Mouse (Mus musculus) embryonic facial prominence, embryonic 15.5 days (tissue): ENCODE data around the gene Lce1f. TPM values are rescaled to one million over a fixed set of nuclear protein-coding genes. Genes with fewer than 3 reads are reported as not detected.
"Not testable (repeated sequence)": the region's sequence is repeated elsewhere in the genome, so short reads cannot be mapped to it uniquely, and the experiment has no call there.

Experiments used
- ATAC-seq: fragments of 200-750 bp; cut with Nextera tagmentation; 2 replicates; pipeline ENCODE4 v1.8.0; 2017; ENCODE audit warnings: low read depth, moderate TSS enrichment; ENCODE audit not compliant: insufficient number of reproducible peaks, low FRiP score, low TSS enrichment
- H3K27ac ChIP-seq: fragments of 300-500 bp; sonication (generic); replicated peaks from 2 replicates; pipeline ENCODE4 v1.5.1; 2015; ENCODE audit warnings: mild to moderate bottlenecking, inconsistent platforms
- H3K27me3 ChIP-seq: fragments of 300-500 bp; sonication (generic); 2 replicates; pipeline ENCODE4 v1.6.1; 2015; ENCODE audit warnings: inconsistent platforms
- H3K36me3 ChIP-seq: fragments of 300-500 bp; sonication (generic); 2 replicates; pipeline ENCODE4 v1.6.1; 2015; ENCODE audit warnings: mild to moderate bottlenecking, inconsistent platforms
- H3K4me1 ChIP-seq: fragments of 300-500 bp; sonication (generic); 2 replicates; pipeline ENCODE4 v1.6.1; 2015; ENCODE audit warnings: inconsistent platforms
- H3K4me2 ChIP-seq: fragments of 300-500 bp; sonication (generic); replicated peaks from 2 replicates; pipeline ENCODE4 v1.6.1; 2015; ENCODE audit warnings: mild to moderate bottlenecking, inconsistent platforms
- H3K4me3 ChIP-seq: fragments of 300-500 bp; sonication (generic); replicated peaks from 2 replicates; pipeline ENCODE4 v1.5.1; 2015; ENCODE audit warnings: mild to moderate bottlenecking, inconsistent platforms
- H3K9ac ChIP-seq: fragments of 300-500 bp; sonication (generic); 2 replicates; pipeline ENCODE4 v1.6.1; 2015; ENCODE audit warnings: inconsistent platforms
- H3K9me3 ChIP-seq: fragments of 300-500 bp; sonication (generic); replicated peaks from 2 replicates; pipeline ENCODE4 v1.6.1; 2016; ENCODE audit warnings: inconsistent platforms
- WGBS: fragments of 180-500 bp; shearing (Covaris S2); methylation state at CpG from one replicate; pipeline ENCODE4 v1.1.7; 2015; 5-methylcytosine and 5-hydroxymethylcytosine counted together
- polyA plus RNA-seq: library from polyadenylated mRNA; unstranded; fragments of >200 nt; fragmentation: Nextera tagmentation; extraction: Ambion mirVana; gene quantifications from 2 replicates; pipeline ENCODE4 v1.2.1, GENCODE M21; 2015

The Lce1f gene
- polyA plus RNA-seq: 1.5 and 3.7 TPM in 2 replicates

- H3K36me3 ChIP-seq: no peaks in the 10 kb centered on the region
- no peak for ATAC-seq
Measured at GRCm38 (mm10) chr3:92720250-92720649, at the start of gene Lce1f. Lce1f (minus strand) TSS chr3:92720350.

DNA sequence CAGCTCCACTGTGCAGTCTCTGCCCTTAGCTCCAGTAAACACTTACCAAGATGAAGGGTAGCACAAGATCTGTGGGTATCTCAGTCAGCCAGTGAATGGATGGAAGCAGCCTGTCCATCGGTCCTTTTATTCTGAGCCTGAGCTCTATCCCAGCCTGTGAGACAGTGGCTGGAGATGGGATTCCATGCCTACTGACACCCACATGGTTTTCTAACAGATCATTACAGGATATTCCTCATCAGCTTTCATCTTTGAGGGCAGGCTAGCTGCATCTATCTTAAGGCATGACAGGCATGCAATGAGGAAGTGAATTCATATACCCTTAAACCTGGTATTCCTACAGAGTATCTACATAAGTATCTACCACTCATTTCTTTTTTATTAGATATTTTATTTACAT is 44.8 kb upstream of the Lce1f start, which contains the start of gene Lce1h:
Gene Lce1h, minus strand, starts transcription at position 101 of the 400 bp plus-strand sequence.
- H3K4me2 ChIP-seq: no peak within 1 kb of the TSS
- WGBS: 94% methylated on average over 1 of the region's 1 CpGs
- no peak within 1 kb of the TSS for H3K27ac ChIP-seq
- H3K9me3 ChIP-seq: no peaks in the 10 kb centered on the region
- no peaks in the 10 kb centered on the region for H3K27me3 ChIP-seq
- ATAC-seq: no peak
- H3K36me3 ChIP-seq: no peaks in the 10 kb centered on the region
- H3K4me3 ChIP-seq: no peak within 1 kb of the TSS
- no peaks in the 10 kb centered on the region for H3K4me1 ChIP-seq
- no peak within 1 kb of the TSS for H3K9ac ChIP-seq

More at GRCm38 (mm10) chr3:92720250-92720649, at the start of gene Lce1f:
- Histone ChIP-seq H3K9ac (no peak within 1 kb of the TSS), H3K4me3 (no peak within 1 kb of the TSS), H3K4me1 (no peaks in the 10 kb centered on the region), H3K9me3 (no peaks in the 10 kb centered on the region), H3K27me3 (no peaks in the 10 kb centered on the region), H3K4me2 (no peak within 1 kb of the TSS), H3K27ac (no peak within 1 kb of the TSS)
- WGBS: 70% methylated on average over 3 of the region's 3 CpGs

DNA sequence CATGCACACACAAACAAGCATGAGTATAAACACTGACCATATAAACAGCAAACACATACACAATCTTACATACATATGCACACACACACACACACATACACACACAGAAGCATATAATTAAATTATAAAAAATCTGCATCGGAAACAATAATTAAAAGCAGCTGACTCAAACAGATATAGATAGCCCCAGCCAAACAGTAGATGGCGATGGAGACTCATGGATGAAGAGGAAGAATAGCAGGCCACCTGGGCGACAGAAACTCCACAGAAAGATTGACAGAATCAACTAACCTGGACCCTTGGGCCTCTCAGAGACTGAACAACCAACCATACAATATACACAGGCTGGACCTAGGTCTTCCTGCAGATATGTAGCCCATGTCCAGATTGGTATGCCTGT is 33.0 kb upstream of the Lce1f start:
- Histone ChIP-seq H3K4me3 (no peak overlapping the region), H3K27ac (no peak overlapping the region), H3K27me3 (no peaks in the 10 kb centered on the region), H3K36me3 (no peaks in the 10 kb centered on the region), H3K9me3 (no peaks in the 10 kb centered on the region), H3K9ac (no peak overlapping the region), H3K4me2 (no peak overlapping the region), H3K4me1 (no peaks in the 10 kb centered on the region)
- 30% methylated on average over 3 of the region's 3 CpGs for WGBS
- ATAC-seq: no peak

- whole genome bisulfite sequencing: 92% methylated on average over 1 of the region's 1 CpGs
- Histone ChIP-seq H3K4me3 (no peak within 1 kb of the TSS), H3K4me2 (no peak within 1 kb of the TSS), H3K9me3 (no peaks in the 10 kb centered on the region), H3K27me3 (no peaks in the 10 kb centered on the region), H3K4me1 (no peaks in the 10 kb centered on the region), H3K9ac (no peak within 1 kb of the TSS), H3K36me3 (no peaks in the 10 kb centered on the region), H3K27ac (no peak within 1 kb of the TSS)
- ATAC-seq: no peak
Measured at GRCm38 (mm10) chr3:92752238-92752637, 32.1 kb upstream of the Lce1f start, which contains the start of gene Lce1g. Lce1g (minus strand) TSS chr3:92752338.

DNA sequence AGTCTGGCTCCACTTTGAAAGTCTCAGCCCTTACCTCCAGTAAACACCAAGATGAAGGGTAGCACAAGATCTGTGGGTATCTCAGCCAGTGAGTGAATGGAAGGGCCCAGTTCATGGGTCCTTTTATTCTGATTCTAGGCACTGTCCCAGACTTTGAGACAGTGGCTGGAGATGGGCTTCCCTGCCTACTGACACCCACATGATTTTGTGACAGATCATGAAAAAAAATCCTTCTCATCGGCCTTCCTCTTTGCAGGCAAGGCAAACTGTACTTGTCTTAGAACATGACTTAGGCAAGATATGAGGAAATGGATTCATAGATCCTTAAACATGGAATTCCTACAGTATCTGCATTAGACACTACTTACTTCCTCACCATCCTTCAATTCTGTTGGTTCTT is 18.8 kb upstream of the Lce1f start, which contains the start of gene Gm38119:
Gene Gm38119, minus strand, starts transcription at position 101 of the 400 bp plus-strand sequence.
- Histone ChIP-seq H3K4me3 (no peak within 1 kb of the TSS), H3K27ac (no peak within 1 kb of the TSS), H3K4me2 (no peak within 1 kb of the TSS), H3K9me3 (no peaks in the 10 kb centered on the region), H3K4me1 (no peaks in the 10 kb centered on the region), H3K36me3 (no peaks in the 10 kb centered on the region), H3K9ac (no peak within 1 kb of the TSS), H3K27me3 (no peaks in the 10 kb centered on the region)
- WGBS: 72% methylated on average over 1 of the region's 1 CpGs
- ATAC-seq: no peak

- no peaks in the 10 kb centered on the region for H3K9me3 ChIP-seq
- H3K4me3 ChIP-seq: no peak overlapping the region
- ATAC-seq: no peak
- no peak overlapping the region for H3K4me2 ChIP-seq
- no peaks in the 10 kb centered on the region for H3K27me3 ChIP-seq
- no peak overlapping the region for H3K27ac ChIP-seq
- WGBS: 87% methylated on average over 5 of the region's 5 CpGs
- no peak overlapping the region for H3K9ac ChIP-seq
- no peaks in the 10 kb centered on the region for H3K4me1 ChIP-seq
- H3K36me3 ChIP-seq: no peaks in the 10 kb centered on the region
Measured at GRCm38 (mm10) chr3:92722631-92723030, 2.5 kb upstream of the Lce1f start.

GRCm38 (mm10) chr3:92715122-92715521 is 5.0 kb downstream of the Lce1f start:
- H3K27ac ChIP-seq: no peak overlapping the region
- H3K36me3 ChIP-seq: no peaks in the 10 kb centered on the region
- no peak overlapping the region for H3K4me2 ChIP-seq
- H3K9ac ChIP-seq: no peak overlapping the region
- ATAC-seq: no peak
- H3K9me3 ChIP-seq: no peaks in the 10 kb centered on the region
- H3K4me3 ChIP-seq: no peak overlapping the region
- H3K4me1 ChIP-seq: no peaks in the 10 kb centered on the region
- no peaks in the 10 kb centered on the region for H3K27me3 ChIP-seq

DNA sequence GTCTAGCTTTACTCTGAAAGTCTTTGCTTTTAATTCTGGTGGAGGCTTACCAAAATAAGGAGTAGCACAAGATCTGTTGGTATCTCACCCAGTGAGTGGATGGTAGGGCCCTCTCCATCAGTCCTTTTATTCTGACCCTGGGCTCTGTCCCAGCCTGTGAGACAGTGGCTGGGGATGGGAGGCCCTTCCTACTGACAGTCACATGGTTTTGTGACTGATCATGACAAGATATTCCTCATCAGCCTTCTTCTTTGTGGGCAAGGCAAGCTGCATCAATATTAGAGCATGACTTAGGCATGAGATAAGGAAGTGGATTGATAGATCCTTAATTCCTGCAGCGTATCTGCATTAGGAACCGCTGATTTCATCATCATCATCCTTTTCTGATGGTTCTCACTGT is 11.2 kb downstream of the Lce1f start, which contains the start of gene Lce1e:
Gene Lce1e, minus strand, starts transcription at position 101 of the 400 bp plus-strand sequence.
- WGBS: 82% methylated on average over 2 of the region's 2 CpGs
- Histone ChIP-seq H3K4me2 (no peak within 1 kb of the TSS), H3K27me3 (no peaks in the 10 kb centered on the region), H3K27ac (no peak within 1 kb of the TSS), H3K9me3 (no peaks in the 10 kb centered on the region), H3K4me1 (no peaks in the 10 kb centered on the region), H3K4me3 (no peak within 1 kb of the TSS), H3K36me3 (no peaks in the 10 kb centered on the region), H3K9ac (no peak within 1 kb of the TSS)
- no peak for ATAC-seq

GRCm38 (mm10) chr3:92694613-92695012 is 25.5 kb downstream of the Lce1f start:
- Histone ChIP-seq H3K36me3 (no peaks in the 10 kb centered on the region), H3K4me1 (no peaks in the 10 kb centered on the region), H3K4me2 (no peak overlapping the region), H3K9me3 (no peaks in the 10 kb centered on the region), H3K27ac (no peak overlapping the region), H3K4me3 (no peak overlapping the region), H3K27me3 (no peaks in the 10 kb centered on the region), H3K9ac (no peak overlapping the region)
- WGBS: 17% methylated on average over 1 of the region's 1 CpGs
- ATAC-seq: no peak

GRCm38 (mm10) chr3:92691688-92692087 is 28.5 kb downstream of the Lce1f start:
- Histone ChIP-seq H3K9me3 (no peaks in the 10 kb centered on the region), H3K4me3 (no peak overlapping the region)
- ATAC-seq: no peak

DNA sequence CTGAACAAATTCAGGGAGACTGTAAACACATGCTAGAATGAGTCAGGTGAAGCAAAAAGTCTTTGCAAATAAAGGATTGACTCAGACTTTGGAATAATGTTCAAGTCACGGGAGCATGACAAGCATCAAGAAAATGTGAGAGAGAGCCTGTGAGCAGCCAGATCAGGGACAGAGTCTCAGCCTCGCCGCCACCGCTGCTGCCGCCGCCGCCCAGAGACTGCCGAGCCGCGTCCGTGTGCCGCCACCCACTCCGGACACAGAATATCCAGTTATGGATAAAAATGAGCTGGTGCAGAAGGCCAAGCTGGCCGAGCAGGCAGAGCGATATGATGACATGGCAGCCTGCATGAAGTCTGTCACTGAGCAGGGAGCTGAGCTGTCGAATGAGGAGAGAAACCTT is 31.0 kb downstream of the Lce1f start:
- not testable (repeated sequence) for H3K4me1 ChIP-seq
- 74% methylated on average over 16 of the region's 16 CpGs for WGBS

More at GRCm38 (mm10) chr3:92691688-92692087, 28.5 kb downstream of the Lce1f start:
- Histone ChIP-seq H3K36me3 (no peaks in the 10 kb centered on the region), H3K4me2 (no peak overlapping the region), H3K4me1 (no peaks in the 10 kb centered on the region), H3K27ac (no peak overlapping the region), H3K27me3 (no peaks in the 10 kb centered on the region), H3K9ac (no peak overlapping the region)

DNA sequence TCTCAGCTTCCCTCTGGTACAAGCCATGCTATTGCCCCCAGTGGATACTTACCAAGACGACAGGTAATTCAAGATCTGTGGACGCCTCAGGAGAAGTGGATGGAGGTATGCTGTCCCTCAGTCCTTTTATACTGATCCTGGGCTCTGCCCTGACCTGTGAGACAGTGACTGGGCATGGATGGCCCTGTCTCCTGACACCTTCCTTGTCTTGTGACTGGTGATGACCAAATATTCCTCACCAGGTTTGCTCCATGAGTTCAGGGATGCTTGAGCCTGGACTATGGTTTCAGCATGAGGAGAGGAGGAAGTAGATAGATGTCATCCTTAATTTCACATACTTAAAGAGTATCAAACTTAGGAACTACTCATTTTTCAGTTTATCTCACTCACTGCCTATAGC is 33.0 kb downstream of the Lce1f start, which contains the start of gene Lce1d:
Gene Lce1d, minus strand, starts transcription at position 101 of the 400 bp plus-strand sequence.
- Histone ChIP-seq H3K4me3 (no peak within 1 kb of the TSS), H3K36me3 (no peaks in the 10 kb centered on the region), H3K27ac (no peak within 1 kb of the TSS), H3K9me3 (no peaks in the 10 kb centered on the region), H3K4me2 (no peak within 1 kb of the TSS), H3K4me1 (no peaks in the 10 kb centered on the region), H3K9ac (no peak within 1 kb of the TSS), H3K27me3 (no peaks in the 10 kb centered on the region)
- WGBS: 56% methylated on average over 2 of the region's 2 CpGs
- no peak for ATAC-seq

More for the DNA sequence above, 31.0 kb downstream of the Lce1f start:
- not testable (repeated sequence) for H3K4me2 ChIP-seq, H3K27ac ChIP-seq, ATAC-seq, H3K36me3 ChIP-seq, H3K9me3 ChIP-seq, H3K4me3 ChIP-seq, H3K27me3 ChIP-seq, H3K9ac ChIP-seq
